Mouse (Mus musculus) cortical plate, adult 2 months (tissue): ENCODE measurements at regions not wholly inside any gene's neighbourhood (a gene's known extent, or its start where the extent isn't known, plus 50 kb on each side); places are given as distances from the start of the nearest gene placed in this dataset.

Experiments used
- CTCF ChIP-seq: fragments of 200-500 bp; IDR thresholded peaks from 2 replicates; pipeline ENCODE4 v1.5.1; 2011; ENCODE audit warnings: mild to moderate bottlenecking, control low read depth, low read length; ENCODE audit not compliant: insufficient read depth; ENCODE audit errors: extremely low read depth
- POLR2A ChIP-seq: fragments of 200-500 bp; IDR thresholded peaks from 2 replicates; pipeline ENCODE4 v1.6.1; 2011; ENCODE audit warnings: mild to moderate bottlenecking, low read length, control low read depth; ENCODE audit not compliant: insufficient read depth; ENCODE audit errors: extremely low read depth

DNA sequence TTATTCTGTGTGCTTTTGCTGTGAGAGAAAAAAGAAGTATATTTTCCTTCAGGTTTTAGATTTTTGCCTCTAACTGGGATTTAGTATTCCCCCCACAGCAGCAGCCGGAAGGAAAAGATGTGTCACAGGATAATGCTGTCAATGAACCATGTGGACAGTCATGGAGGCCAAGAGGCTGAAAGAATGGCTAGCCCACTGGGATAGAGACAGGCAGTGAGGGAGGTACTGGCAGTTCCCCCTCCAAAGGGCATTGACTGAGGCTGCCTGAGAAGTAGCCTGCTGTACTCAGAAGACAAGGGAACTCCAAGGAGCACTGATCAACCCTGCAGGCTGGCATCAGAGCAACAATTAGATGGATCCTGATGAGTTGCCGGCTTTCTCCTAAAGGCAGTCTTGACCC lies 192.4 kb downstream of the Snx19 start:
- TF ChIP-seq CTCF: no peak
- TF ChIP-seq POLR2A: no peak
